Mouse (Mus musculus) spleen, adult 2 months (tissue): ENCODE results near the gene Gm614. TPM values are rescaled to one million over a fixed set of nuclear protein-coding genes. Genes with fewer than 3 reads are reported as not detected.
A peak's percentile ranks its signal among the peaks of the same experiment; 100 is the strongest.

Source experiments
- DNase-seq, 2 experiments: peaks; one replicate each; pipeline versions ENCODE4 v3.0.0 to v3.0.0-alpha.2; 2012 to 2021; ENCODE audit warnings: low spot score in 2 of 2, low read depth in 1 of 2
- H3K27ac ChIP-seq: fragments of 200-500 bp; 2 replicates; pipeline ENCODE4 v1.5.1; 2012; ENCODE audit warnings: low read length, inconsistent platforms; ENCODE audit not compliant: insufficient read depth
- H3K27me3 ChIP-seq: fragments of 200-500 bp; 2 replicates; pipeline ENCODE4 v1.6.1; 2012; ENCODE audit warnings: mild to moderate bottlenecking, moderate library complexity, low read length, inconsistent platforms; ENCODE audit not compliant: control insufficient read depth, insufficient read depth
- H3K36me3 ChIP-seq: fragments of 200-500 bp; 2 replicates; pipeline ENCODE4 v1.6.1; 2012; ENCODE audit warnings: mild to moderate bottlenecking, low read length, inconsistent platforms; ENCODE audit not compliant: control insufficient read depth, insufficient read depth
- H3K4me1 ChIP-seq: fragments of 200-500 bp; 2 replicates; pipeline ENCODE4 v1.6.1; 2011; ENCODE audit warnings: inconsistent platforms; ENCODE audit not compliant: control insufficient read depth, insufficient read depth, insufficient read length
- H3K4me3 ChIP-seq: fragments of 200-500 bp; 2 replicates; pipeline ENCODE4 v1.5.1; 2011; ENCODE audit warnings: mild to moderate bottlenecking, inconsistent platforms; ENCODE audit not compliant: insufficient read depth, insufficient read length; ENCODE audit errors: extremely low read depth
- CTCF ChIP-seq: fragments of 200-500 bp; IDR thresholded peaks from 2 replicates; pipeline ENCODE4 v1.5.1; 2011; ENCODE audit warnings: mild to moderate bottlenecking, inconsistent platforms; ENCODE audit not compliant: insufficient read depth, insufficient read length, insufficient replicate concordance; ENCODE audit errors: extremely low read depth
- POLR2A ChIP-seq: fragments of 200-500 bp; IDR thresholded peaks from 2 replicates; pipeline ENCODE4 v1.6.1; 2011; ENCODE audit warnings: low read depth, low read length, inconsistent platforms
- WGBS: fragments of 180-500 bp; shearing (Covaris S2); methylation state at CpG from one replicate; pipeline ENCODE4 v1.1.7; 2018; 5-methylcytosine and 5-hydroxymethylcytosine counted together
- polyA plus RNA-seq: library from polyadenylated mRNA; depleted of rRNA; stranded (reverse); fragments of >200 nt; gene quantifications from 2 replicates; pipeline ENCODE4 v1.2.3, GENCODE M21; 2012

The Gm614 gene
- polyA plus RNA-seq, 1 experiment: 0.99 TPM

DNA sequence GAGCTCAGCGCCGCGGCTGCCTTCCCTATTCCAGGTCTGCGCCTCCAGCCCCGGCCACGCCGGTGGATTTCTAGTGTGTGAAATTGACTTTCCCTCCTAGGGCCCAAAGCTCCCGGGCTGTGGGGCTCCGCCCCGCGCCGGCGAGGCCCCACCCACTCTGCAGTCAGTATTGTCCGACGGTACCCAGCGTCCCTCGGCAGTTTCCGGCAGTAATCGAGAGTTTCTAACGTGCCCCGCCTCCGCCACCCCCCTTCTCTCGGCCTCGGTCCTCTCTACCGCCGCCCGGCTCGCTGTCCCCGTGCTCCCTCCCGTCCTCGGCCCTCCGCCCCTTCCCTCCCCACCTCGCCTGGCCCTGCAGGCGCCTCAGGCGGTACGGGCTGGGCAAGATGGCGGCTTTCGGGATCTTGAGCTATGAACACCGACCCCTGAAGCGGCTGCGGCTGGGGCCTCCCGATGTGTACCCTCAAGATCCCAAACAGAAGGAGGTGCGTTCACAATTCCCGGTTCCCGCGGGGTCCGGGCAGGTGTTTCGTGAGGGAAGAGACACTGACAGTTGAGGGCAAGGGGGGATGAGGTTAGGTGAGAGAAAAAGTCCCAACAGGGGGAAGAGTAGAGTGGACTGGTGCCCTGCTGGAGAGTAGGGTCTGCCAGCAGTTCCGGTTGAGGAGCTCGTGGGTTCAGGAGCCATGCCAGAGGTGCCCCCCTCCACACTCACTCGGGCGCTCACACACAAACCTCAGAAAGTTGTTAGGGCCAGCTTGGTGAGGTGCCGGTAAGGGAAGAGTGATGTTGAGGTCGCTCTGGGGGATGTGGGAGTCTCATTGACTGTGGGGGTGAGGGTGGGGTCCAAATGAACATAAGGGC, 10.3 kb upstream of the Gm614 start, which contains the start of gene Med12:
TSS of gene Med12 (plus strand) at position 156 of the 864 bp plus-strand sequence.
- peak; percentile 80 to 92 for DNase-seq
- Histone ChIP-seq H3K4me1 (no peaks in the 10 kb centered on the region; the same call in 1 of the 2 replicates), H3K27me3 (no peaks in the 10 kb centered on the region), H3K4me3 (peak within 1 kb of the TSS; percentile 75), H3K36me3 (peaks cover 7% of the 10 kb centered on the region; the same call in 1 of the 2 replicates), H3K27ac (peak within 1 kb of the TSS; percentile 89)
- TF ChIP-seq POLR2A (peak; percentile 38), CTCF (no peak)
- 26% methylated on average over 53 of the region's 54 CpGs for WGBS

DNA sequence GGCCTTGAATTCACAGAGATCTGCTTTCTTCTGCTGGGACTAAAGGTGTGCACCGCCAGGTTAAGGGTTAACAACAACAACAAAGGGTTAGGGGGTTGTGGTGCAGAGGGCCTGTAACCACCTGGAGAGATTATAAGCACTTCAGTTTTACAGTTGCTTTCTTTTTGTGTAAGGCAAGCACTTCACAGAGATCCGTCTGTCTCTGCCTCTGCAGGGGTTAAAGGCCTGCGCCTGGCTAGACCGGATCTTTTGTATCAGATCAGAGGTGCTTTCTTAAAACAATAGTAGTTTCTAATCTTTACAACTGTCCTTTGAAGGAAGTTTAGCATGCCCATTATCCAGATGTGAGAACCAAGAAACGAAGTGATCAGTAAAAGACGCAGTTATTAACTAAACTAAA, 9.6 kb upstream of the Gm614 start:
- Histone ChIP-seq H3K4me3 (peak overlapping the region; percentile 60; the same call in 1 of the 2 replicates), H3K27ac (peak overlapping the region; percentile 89), H3K4me1 (peaks cover 2% of the 10 kb centered on the region; the same call in 1 of the 2 replicates), H3K36me3 (peaks cover 6% of the 10 kb centered on the region; the same call in 1 of the 2 replicates), H3K27me3 (no peaks in the 10 kb centered on the region)
- WGBS: 53% methylated on average over 6 of the region's 6 CpGs
- TF ChIP-seq POLR2A (no peak), CTCF (no peak)
- no peak for DNase-seq

DNA sequence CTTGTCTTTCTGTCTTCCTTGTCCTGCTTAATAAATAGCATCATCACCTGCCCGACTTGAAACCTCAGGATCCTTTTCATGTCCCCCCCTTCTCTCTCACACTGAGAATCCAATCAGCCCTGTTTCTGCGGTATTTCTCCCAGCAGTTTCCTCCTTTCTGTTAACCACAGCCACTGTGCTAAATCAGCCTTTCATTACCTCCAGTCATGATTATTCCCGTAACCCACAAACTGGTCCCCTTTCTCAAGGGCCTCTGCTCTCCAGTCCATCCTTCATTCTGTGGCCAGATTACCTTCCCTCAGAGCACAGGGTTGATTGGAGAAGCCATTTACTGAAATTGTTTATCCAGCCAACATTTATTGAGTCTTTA, 4.9 kb upstream of the Gm614 start, which contains the start of gene Gm20489:
TSS of gene Gm20489 (minus strand) at position 269 of the 370 bp plus-strand sequence.
- H3K36me3 ChIP-seq: peaks cover 12% of the 10 kb centered on the region; the same call in 1 of the 2 replicates
- peak within 1 kb of the TSS; percentile 98 for H3K27ac ChIP-seq
- H3K4me3 ChIP-seq: peak within 1 kb of the TSS; percentile 65
- H3K27me3 ChIP-seq: no peaks in the 10 kb centered on the region
- WGBS: 37% methylated on average over 3 of the region's 3 CpGs
- no peak for TF ChIP-seq POLR2A
- no peak for TF ChIP-seq CTCF
- H3K4me1 ChIP-seq: peaks cover 6% of the 10 kb centered on the region; the same call in 1 of the 2 replicates
- DNase-seq: no peak

DNA sequence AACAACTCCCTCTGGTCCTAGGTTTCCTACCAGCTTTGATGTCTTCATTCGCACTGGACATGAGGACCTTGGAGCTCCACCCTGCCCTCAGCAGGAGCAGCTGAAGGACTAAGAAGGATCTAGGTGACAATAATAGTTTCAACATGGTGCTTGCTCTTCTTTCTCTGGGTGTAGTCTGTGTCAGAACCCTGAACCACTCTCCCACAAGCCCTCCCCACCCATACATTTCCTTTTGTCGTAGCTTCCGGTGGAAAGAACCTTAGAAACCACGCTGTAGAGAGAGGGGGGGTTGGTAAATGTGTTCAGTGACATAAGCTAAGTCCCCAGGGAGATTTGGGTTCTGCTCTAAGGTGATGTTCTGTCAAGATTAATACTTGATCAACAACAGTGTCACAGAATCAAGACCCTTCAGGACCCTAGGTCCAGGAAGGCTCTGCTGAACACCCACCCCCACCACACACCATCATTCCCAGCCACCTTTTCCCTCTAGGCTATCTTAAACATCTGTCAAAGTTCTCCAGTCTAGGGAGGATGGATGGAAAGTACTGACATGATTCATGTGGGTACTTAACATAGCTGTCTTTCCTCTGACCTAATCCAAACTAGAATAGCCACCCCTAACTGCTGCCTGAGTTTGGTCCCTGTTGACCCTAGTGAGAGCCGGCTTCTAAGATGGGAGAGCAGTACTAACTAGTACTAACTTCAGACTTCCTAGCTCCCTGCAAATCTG, 4.4 kb upstream of the Gm614 start, which contains the start of gene Il2rg:
TSS of gene Il2rg (minus strand) at position 231 of the 730 bp plus-strand sequence.
- WGBS: 26% methylated on average over 5 of the region's 5 CpGs
- peak; percentile 58 to 91 for DNase-seq
- peak; percentile 78 for TF ChIP-seq POLR2A
- TF ChIP-seq CTCF: no peak
- H3K27me3 ChIP-seq: no peaks in the 10 kb centered on the region
- peak within 1 kb of the TSS; percentile 98 for H3K27ac ChIP-seq
- H3K4me3 ChIP-seq: peak within 1 kb of the TSS; percentile 65
- H3K4me1 ChIP-seq: peaks cover 6% of the 10 kb centered on the region; the same call in 1 of the 2 replicates
- peaks cover 13% of the 10 kb centered on the region; the same call in 1 of the 2 replicates for H3K36me3 ChIP-seq

DNA sequence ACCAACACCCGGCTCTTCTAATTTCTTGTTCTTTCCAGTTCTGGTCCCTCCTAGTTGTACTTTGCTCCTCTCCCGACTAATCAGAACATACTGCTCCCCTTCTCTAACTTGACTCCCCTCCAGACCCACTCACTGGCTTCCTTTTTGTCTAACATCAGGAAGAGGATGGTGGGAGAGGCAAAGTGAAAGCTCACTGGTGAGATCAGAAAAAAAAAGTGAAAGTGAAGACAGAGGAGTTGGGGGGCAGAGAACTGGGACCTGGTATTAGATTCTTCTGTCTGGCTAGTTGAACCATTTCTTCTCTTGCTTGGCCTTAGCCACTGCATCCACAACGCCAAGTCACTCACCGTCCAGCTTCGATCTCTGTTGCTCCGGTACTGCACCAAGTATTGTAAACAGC, 2.8 kb upstream of the Gm614 start:
- H3K27ac ChIP-seq: peak overlapping the region; percentile 90
- H3K4me1 ChIP-seq: peaks cover 6% of the 10 kb centered on the region; the same call in 1 of the 2 replicates
- DNase-seq: no peak
- H3K27me3 ChIP-seq: no peaks in the 10 kb centered on the region
- TF ChIP-seq CTCF (no peak), POLR2A (no peak)
- H3K4me3 ChIP-seq: peak overlapping the region; percentile 65
- 59% methylated on average over 6 of the region's 6 CpGs for WGBS
- peaks cover 16% of the 10 kb centered on the region for H3K36me3 ChIP-seq

DNA sequence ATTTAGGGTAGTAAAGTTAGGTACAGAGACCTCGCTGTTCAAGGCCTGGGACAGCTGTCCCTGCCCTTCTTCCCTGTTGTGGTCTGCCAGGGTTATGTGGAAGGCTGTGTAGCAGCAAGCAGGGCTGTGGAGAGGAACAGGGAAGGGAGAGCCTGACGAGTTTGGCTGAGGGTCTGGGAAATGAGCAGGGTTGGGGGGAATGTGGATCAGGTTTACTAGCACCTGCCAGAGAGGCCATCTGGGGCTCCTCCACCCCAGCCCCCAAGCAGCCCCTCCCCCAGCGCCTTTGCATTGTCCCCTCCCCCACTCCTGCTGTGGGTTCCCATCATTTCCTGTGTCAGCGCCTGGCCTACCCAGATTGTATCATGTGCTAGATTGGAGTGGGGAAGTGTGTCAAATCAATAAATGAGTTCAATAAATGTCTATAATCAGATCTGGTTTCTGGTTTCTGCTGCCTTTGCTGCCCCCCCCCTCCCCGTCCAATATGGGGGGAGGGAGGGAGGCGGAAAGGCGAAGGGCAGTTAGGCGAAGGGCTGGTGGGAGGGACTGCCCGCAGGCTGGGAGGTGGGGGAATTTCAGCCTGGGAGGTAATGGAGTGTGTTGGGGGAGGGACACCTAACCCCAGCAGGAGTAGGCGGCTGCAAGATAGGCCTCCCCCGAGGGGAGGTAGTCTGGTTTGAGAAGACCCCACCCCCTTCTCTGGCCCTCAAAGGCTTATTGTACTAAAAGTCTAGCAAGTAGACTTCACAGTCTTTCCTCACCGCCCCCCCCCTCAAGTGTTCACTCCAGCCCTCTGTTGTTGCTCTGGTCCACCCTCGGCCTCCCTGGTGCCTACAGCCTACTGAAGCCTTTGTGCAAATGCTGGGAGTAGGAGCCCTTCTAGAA, 3.1 kb downstream of the Gm614 start:
- peak overlapping the region; percentile 54 for H3K27ac ChIP-seq
- H3K36me3 ChIP-seq: peaks cover 21% of the 10 kb centered on the region
- no peak overlapping the region for H3K4me3 ChIP-seq
- peaks cover under 1% of the 10 kb centered on the region; the same call in 1 of the 2 replicates for H3K4me1 ChIP-seq
- DNase-seq: no peak
- H3K27me3 ChIP-seq: no peaks in the 10 kb centered on the region
- 46% methylated on average over 12 of the region's 13 CpGs for WGBS
- TF ChIP-seq CTCF (no peak), POLR2A (no peak)
